Mouse (Mus musculus): ENCODE data around the gene Cep295.
"Not testable (repeated sequence)": the region's sequence is repeated elsewhere in the genome, so short reads cannot be mapped to it uniquely, and the experiment has no call there.

Cep295 gene

GRCm38 (mm10) chr9:15306398-15307119 is 51.0 kb downstream of the Cep295 start, which contains the start of gene 4931406C07Rik:
4931406C07Rik (minus strand) TSS chr9:15306448.
- no peak for DNase-seq (ENCODE audit: low spot score in 2 of 2)

DNA sequence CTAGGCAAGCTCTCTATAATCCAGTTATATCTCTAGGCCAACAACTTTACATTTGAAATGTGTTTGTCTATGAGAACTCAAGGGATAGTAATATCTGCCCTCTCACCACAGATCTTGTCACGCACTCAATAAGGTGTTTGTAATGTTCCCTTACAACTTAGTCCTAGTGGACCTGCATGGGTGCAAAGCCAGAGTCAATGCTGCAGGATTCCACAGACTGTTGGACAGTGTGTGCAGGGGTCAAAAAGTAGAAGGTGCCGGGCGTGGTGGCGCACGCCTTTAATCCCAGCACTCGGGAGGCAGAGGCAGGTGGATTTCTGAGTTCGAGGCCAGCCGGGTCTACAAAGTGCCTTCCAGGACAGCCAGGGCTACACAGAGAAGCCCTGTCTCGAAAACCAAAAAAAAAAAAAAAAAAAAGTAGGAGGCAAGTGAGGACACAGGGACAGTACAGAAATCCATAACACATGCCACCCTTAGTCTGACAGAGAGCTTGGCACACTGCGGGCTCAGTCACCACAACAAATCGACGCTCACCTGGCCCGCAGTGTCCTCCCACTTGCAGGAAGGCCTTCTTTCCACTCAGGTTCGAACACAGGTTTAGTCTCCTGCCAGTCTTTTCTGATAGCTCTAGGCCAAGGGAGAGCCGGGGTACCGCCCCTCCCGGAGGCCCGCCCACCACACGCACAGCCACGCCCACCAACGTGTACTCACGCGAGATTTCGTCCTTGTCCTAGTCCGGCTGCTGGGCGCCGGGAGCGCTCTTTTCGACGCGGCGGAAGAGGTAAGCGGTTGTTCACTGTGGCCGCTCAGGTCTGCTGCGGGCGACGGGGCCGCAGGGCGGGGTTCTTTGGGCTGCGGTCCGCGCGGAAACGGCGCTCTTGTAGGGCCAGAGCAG is 51.8 kb downstream of the Cep295 start, which contains the start of gene Taf1d:
TSS of gene Taf1d (plus strand) at position 712 of the 895 bp plus-strand sequence.
- peak; percentile 86 to 96 for DNase-seq (ENCODE audit: low spot score in 2 of 2)

DNA sequence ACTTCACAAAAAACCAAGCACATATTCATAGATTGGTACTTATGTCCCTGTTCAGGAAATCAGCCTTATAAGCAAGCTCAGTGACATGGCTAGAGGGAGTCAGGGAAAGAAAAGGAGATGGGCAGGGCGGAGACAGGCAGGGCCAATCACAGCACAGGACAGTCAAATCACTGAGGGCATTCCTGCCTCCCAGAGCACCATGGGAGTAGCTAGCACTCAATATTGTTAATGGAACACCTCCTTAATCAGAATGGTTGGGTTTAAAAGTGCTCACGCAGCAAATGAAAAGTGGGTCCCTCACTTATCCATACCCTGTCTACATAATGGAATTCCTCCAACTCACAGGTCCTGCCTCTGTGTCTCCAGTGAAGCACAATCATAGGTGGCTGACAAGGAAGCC is 54.7 kb downstream of the Cep295 start:
- DNase-seq (ENCODE audit: low spot score in 2 of 2), result no peak

DNA sequence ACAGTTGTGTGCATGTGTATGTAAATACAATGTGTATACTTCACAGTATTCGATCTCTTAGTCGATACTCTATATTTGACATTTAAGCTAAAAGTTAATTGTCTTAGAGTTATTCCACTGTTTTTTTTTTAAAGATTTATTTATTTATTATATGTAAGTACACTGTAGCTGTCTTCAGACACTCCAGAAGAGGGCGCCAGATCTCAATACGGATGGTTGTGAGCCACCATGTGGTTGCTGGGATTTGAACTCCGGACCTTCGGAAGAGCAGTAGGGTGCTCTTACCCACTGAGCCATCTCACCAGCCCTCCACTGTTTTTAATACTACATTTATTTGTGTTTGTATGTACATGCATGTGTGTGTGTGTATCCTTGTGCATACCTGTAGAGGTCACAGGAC is 55.6 kb downstream of the Cep295 start:
- DNase-seq (ENCODE audit: low spot score in 2 of 2), result not testable (repeated sequence)

DNA sequence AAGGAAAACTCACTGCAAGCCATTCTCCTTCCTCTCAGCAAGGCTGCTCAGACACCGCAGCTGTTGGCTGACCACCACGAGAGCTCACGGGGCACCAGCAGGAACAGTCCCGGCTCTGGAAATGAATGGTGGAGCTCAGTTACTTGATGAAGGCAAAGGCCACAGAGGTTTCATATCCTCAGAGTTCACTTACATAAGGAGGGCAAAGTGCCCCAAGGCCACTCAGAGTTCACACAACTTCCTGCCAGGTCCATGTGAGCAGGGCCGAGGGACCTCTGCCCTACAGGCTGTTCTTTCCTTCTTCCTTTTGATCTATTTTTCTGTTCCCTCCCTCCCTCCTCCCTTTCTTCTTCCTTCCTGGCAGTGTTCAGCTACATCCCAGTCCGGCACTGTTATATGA is 56.2 kb downstream of the Cep295 start:
- DNase-seq (ENCODE audit: low spot score in 2 of 2), result no peak

- no peak for DNase-seq (ENCODE audit: low spot score in 2 of 2)
These were observed 57.5 kb downstream of the Cep295 start for GRCm38 (mm10) chr9:15300056-15300455.

- no peak for DNase-seq (ENCODE audit: low spot score in 2 of 2)
These were observed 59.1 kb downstream of the Cep295 start for GRCm38 (mm10) chr9:15298451-15298850.

GRCm38 (mm10) chr9:15297112-15297511 is 60.5 kb downstream of the Cep295 start:
- DNase-seq (ENCODE audit: low spot score in 2 of 2), result no peak

DNA sequence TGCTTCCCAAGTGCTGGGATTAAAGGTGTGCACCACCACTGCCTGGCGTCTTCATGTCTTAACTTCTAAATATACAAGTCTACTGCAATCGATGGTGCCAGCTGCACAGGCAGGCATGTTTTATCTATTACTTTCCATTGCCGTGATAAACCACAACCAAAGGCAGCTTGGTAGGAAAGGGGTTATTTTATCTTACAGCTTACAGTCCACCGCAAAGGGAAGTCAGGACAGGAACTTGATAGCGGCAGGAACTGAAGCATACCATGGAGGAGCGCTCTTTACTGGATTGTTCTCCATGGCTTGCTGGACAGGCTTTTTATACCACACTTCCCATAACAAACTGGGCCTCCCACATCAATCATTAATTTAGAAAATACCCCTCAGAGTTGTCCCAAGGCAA is 68.3 kb downstream of the Cep295 start:
- DNase-seq (ENCODE audit: low spot score in 2 of 2), result no peak

DNA sequence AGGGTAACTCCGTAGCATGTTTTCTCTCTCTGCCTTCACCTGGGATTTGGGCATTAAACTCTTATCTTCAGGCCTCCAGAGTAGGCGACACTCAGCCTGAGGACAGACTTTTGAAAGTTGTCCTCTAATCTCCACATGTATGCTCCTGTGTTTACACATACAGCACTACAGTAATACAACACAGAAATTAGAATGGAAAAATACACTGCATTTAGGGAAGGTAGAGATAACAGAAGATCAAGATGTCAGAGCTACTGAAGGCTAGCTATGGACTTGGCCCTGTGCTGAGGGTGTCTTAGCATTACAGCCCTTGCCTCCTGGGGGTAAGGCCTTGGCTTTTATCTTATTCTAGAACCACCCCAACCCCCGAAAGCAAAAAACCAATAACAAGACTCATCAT is 69.2 kb downstream of the Cep295 start:
- DNase-seq (ENCODE audit: low spot score in 2 of 2), result no peak

GRCm38 (mm10) chr9:15287846-15288245 is 69.7 kb downstream of the Cep295 start:
- DNase-seq (ENCODE audit: low spot score in 2 of 2), result no peak

- DNase-seq (ENCODE audit: low spot score in 2 of 2), result no peak
These were observed 72.1 kb downstream of the Cep295 start for GRCm38 (mm10) chr9:15285443-15285842.

- no peak for DNase-seq (ENCODE audit: low spot score in 2 of 2)
These were observed 77.1 kb downstream of the Cep295 start for GRCm38 (mm10) chr9:15280491-15280879.

DNA sequence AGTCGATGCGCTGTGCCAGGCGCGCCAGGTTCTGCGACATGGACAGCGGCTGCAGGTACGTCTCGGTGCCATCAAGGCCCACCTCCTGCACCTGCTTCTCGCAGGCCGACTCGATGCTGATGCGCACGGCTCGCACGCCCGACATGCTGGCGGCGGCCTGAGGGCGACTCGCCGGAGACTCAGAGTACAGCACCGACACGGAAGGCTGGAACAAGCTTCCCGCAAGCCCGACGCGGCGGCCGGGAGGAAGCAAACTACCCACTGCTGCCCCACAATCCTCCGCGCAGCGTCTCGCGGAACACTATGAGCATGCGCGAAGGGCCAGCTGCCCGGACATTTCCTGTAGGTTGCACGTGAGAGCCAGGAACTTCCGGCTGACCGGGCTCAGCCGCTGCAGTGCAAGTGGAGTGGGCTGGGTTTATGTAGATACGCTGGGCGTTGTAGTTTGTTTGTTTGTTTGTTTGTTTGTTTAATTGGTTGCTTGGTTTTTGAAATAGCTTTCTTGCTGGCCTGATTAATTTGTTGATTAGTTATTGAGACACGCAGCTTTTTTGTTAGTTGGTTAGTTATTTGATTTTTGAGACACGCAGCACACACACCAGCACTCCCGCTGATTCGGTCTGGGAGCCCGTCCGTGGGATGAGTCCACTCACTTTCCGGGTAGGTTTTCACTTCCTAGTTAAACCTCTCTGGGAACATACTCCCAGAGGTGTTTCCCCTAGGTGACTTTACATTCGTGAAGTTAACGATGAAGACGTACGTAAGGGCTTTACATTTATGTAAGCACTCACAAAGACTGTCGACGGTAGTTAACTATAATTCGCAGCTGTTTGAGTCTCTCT is 77.7 kb downstream of the Cep295 start, which contains the start of gene Med17:
TSS of gene Med17 (minus strand) at position 283 of the 842 bp plus-strand sequence.
- DNase-seq (ENCODE audit: low spot score in 2 of 2), result peak; percentile 84 to 95

GRCm38 (mm10) chr9:15279139-15279648 is 78.4 kb downstream of the Cep295 start:
- no peak for DNase-seq (ENCODE audit: low spot score in 2 of 2)

GRCm38 (mm10) chr9:15278343-15278742 is 79.2 kb downstream of the Cep295 start:
- DNase-seq (ENCODE audit: low spot score in 2 of 2), result no peak

- DNase-seq (ENCODE audit: low spot score in 2 of 2), result no peak
These were observed 80.7 kb downstream of the Cep295 start for GRCm38 (mm10) chr9:15276855-15277254.

GRCm38 (mm10) chr9:15273981-15274380 is 83.6 kb downstream of the Cep295 start:
- DNase-seq (ENCODE audit: low spot score in 2 of 2), result no peak
